Mouse (Mus musculus) left cerebral cortex, adult 11 months (tissue): ENCODE measurements around the gene Slc30a6.
"Not testable (repeated sequence)": the region's sequence is repeated elsewhere in the genome, so short reads cannot be mapped to it uniquely, and the experiment has no call there.

Source experiments
- DNase-seq: peaks from one replicate; pipeline ENCODE4 v3.0.0; 2022; ENCODE audit warnings: low spot score

The Slc30a6 gene

DNA sequence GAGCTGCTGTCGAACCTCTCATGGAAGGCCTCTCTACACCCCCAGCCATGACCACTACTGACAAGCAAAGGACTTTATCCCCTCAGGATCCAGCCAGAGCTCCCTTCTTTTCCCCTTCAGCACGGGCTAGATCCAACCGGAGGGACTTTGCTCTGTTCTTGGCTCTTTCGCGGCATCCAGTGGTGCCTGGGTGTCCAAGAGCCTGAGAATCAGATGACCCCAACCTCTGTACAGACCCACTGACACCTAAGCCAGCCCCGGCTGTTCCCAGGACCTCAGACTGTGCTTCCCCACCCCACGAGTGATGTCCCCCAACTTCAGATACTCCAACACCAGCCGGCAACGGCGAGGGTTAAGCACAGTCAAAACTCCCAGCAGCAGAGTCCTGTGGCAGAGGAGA is 54.4 kb downstream of the Slc30a6 start:
- DNase-seq: no peak

DNA sequence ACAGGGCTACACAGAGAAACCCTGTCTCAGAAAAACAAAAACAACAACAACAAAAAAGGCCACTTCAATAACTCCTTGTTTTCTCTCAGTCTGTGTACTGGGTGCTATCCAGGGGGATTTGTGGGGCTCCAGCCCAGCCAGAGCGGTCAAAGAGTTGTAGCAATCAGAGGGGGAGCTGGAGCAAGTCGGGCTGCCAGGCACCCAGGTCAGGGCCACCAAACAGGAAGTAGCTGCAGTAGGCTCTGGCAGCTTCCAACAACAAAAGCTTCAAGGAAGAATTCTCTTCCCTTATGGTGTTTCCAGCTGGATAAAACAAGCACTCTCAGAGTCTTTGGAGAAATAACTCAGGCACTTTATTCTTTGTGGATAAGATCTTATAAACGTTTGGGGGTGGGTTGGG is 58.5 kb downstream of the Slc30a6 start:
- no peak for DNase-seq

DNA sequence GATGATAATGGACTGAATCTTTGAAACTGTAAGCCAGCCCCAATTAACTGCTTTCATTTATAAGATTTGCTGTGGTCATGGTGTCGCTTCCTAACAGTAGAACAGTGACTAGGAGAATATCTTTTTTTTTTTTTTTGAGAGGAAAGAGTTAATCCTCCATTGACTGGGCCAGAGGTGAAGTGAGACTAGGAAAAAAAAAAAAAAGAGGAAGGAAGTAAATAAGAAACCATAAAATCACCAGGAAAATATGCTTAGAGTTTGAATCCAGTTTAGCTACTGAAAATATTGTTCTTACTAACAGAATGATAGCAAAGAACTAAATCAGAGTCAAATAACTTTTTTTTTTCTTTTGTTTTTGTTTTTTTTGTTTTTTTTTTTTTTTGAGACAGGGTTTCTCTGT is 59.3 kb downstream of the Slc30a6 start:
- no peak for DNase-seq

DNA sequence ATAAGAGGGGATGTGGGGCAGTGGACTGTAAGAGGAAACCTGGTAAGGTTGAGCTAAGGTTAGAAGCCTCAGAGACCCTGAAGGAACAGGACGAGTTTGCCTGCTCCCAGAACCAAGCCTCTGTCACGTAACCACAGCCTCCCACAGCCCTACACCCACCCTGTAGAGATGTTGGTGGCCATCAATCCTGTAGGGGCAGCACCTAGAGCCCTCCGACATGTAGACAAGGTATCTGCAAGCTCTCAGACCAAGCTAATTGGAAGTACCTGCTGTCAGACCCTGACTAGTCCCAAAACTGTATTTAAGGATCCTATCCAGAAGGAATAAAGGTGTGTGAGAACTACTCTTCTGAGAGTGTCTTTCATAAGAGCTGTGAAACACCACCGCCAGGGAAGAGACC is 60.0 kb downstream of the Slc30a6 start:
- DNase-seq: no peak

DNA sequence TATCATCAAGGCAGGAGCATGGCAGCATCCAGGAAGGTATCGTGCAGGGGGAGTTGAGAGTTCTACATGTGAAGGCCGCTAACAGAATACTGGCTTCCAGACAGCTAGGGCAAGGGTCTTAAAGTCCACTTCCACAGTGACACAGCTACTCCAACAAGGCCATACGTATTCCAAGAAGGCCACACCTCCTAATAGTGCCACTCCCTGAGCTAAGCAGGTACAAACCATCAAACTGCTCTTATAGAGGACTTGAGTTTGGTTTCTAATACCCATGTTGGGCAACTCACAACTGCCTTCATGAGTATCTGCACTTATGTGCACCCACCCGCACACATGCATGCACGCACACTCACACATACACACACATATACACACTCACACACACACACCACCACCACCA is 61.4 kb downstream of the Slc30a6 start:
- DNase-seq: no peak

DNA sequence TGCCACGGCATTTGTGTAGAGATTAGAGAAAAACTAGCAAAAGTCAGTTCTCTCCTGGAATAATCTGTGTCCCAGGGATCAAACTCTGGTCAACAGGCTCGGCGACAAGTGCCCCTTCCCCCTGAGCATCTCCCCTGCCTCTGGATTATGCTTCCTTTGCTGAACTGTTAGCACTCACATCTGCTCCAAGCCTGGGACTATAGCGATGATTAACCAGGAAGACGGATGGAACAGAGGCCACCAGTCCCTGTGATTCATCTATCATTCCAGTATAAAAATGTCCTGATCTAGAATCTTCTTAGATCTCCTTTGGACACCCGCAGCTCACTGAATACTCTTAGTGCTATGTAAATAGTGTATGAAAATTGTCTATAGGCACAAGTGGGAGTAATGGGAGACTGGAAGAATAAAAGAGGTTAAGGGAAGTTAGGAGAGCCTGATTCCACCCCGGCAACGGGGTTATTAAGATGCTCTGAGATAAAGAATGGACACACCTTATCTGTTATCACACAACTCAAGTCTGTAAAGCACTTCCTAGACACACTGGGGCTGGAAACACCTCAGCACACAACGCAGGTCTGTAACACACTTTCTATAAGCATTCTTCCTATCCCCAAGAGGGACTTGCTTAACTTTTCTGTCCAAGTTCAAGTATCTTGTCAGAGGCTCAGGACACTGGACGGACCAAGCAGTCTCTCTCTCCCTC is 62.7 kb downstream of the Slc30a6 start:
- DNase-seq: no peak

DNA sequence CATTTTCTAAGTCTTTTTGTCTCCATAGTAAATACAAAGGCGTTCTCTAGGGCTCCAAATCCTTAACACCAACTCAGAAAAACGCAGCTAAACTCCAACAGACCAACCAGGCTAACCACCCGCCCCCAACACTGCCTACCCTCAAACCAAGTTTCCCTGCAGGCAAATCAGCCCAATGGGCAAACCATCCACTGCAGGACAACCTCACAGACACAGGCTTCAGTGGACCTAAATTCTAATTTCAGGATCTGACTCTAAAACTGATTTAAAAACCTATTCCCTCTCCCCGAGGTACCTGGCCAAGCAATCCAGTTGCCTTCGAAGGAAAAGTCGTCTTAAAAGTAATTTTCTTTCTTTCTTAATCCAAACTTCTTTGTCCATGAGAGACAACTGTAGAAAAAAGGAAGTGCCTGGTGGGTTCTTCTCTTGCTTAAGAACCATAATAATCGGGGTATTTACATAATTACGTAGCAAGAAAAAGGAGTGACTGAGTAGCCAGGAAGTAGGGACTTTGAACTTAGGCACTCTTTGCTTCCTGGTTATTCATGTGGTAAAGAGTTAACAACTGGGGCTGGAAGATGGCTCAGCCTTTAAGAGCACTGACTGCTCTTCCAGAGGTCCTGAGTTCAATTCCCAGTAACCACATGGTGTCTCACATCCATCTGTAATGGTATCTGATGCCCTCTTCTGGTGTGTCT is 63.5 kb downstream of the Slc30a6 start, which contains the start of gene Nlrc4:
Gene Nlrc4 (minus strand): TSS at position 432 of the 698 bp plus-strand sequence.
- DNase-seq: no peak

DNA sequence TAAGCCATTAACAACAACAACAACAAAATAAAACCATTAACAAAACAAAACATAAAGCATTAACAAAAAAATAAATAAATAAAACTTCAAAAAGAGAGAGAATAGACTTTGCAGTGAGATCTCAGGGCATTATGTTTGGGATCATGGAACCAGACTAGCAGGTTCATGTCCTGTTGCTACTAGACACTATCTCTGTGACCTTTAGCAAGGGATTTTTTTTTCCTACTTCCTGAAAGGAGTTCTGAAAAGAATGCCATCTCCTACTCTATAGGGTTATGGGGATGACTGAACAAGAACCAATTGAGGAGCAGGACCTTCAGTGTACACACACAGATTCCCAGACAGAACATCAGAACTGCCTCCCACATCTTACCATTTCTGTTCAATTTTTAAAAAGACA is 68.1 kb downstream of the Slc30a6 start:
- no peak for DNase-seq

DNA sequence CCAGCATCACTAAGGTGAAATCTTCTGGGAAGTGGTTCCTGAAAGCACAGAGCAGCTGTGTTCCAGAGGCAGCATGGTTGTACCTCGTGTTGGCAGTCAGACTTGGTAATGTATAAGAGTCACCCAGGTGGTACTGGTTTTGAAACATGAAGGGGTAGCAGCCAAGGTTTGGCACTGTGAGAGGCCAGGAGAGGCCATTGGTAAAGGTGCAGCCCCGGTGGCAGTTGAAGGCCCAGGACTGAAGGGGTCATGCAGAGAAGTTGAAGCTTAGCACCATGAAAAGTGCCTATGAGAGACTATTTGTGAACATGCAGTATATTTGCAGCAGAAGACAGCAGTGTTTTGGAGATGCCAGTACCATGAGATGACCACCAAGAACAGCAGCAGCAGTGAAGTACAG is 72.6 kb downstream of the Slc30a6 start:
- not testable (repeated sequence) for DNase-seq

DNA sequence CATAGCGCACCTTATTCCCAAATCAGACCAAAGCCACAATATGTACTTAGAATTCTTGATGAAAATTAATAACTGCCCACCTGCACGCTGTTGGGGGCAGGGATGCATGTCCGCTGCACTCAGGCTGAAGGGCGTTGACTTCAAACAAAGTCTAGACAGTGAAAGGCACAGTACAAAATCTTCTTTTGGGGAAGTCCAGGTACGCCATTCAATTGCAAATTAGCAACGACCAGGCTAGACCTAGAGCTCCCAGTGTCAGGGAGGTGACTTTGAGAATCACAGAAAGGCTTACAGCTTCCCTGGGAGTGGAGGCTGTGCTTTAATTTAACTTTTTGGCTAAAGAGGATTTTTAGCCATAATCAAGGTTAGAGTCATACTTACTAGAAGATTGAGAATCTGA is 74.7 kb downstream of the Slc30a6 start:
- not testable (repeated sequence) for DNase-seq
